In genomic region chr12:73231552-73231951, GRCm38 (mm10) we compare ENCODE assay signal across 23 mouse cellular contexts. TPM values are rescaled to one million over a fixed set of nuclear protein-coding genes. Genes with fewer than 3 reads are reported as not detected.
A peak's percentile ranks its signal among the peaks of the same experiment; 100 is the strongest.
DNase-seq lines count a peak whose midpoint lies in the region; ATAC-seq and TF ChIP-seq lines count a peak whose summit lies in the region.
"Had no signal": no experiment of that assay in that cellular context is flagged by ENCODE, and none has a peak within 500 bp of the region (broad histone marks: within the 10 kb centered on the region; RNA-seq: fewer than 3 reads in every experiment).

No protein-coding gene starts in this region.

- H3K4me1 ChIP-seq in MEL (ENCODE audit: control insufficient read depth in 1 of 2, insufficient read depth in 2 of 2, low read length in 2 of 2): no peaks in the 10 kb centered on the region; a peak in 1 of 4 replicates
- peaks cover 8% of the 10 kb centered on the region for H3K4me1 ChIP-seq in embryonic fibroblast, embryonic 13.5 days (ENCODE audit: control insufficient read depth, insufficient read depth, low read length)
- H3K4me1 ChIP-seq in heart, embryonic 12.5 days (replicated peaks): no peaks in the 10 kb centered on the region
- H3K4me1 ChIP-seq: forebrain, embryonic 13.5 days; forebrain, embryonic 15.5 days had no signal

- H3K27me3 ChIP-seq in MEL (ENCODE audit: control insufficient read depth in 1 of 2, insufficient read depth in 2 of 2, low read length in 2 of 2): no peaks in the 10 kb centered on the region
- no peaks in the 10 kb centered on the region for H3K27me3 ChIP-seq in heart, embryonic 12.5 days (replicated peaks)
- H3K27me3 ChIP-seq: embryonic facial prominence, embryonic 13.5 days; embryonic facial prominence, embryonic 15.5 days; forebrain, embryonic 13.5 days; forebrain, embryonic 15.5 days; Patski had no signal

- no peak for TF ChIP-seq POLR2A in MEL (IDR thresholded peaks at IDR 0.05; ENCODE audit: control insufficient read depth in 1 of 2, insufficient read depth in 1 of 2, low read depth in 1 of 2, low read length in 2 of 2, poor library complexity in 1 of 2)
- TF ChIP-seq POLR2A in embryonic fibroblast, embryonic 13.5 days (IDR thresholded peaks at IDR 0.05; ENCODE audit: low read depth, low read length): no peak

- H3K4me3 ChIP-seq in MEL (ENCODE audit: control insufficient read depth in 1 of 2, insufficient read depth in 1 of 2, low read depth in 2 of 2, low read length in 2 of 2): no peak overlapping the region
- no peak overlapping the region for H3K4me3 ChIP-seq in embryonic fibroblast, embryonic 13.5 days (ENCODE audit: insufficient read depth, low read length)
- no peak overlapping the region for H3K4me3 ChIP-seq in heart, embryonic 12.5 days
- H3K4me3 ChIP-seq: embryonic facial prominence, embryonic 13.5 days; embryonic facial prominence, embryonic 15.5 days; forebrain, embryonic 13.5 days; forebrain, embryonic 15.5 days had no signal

- no peak for TF ChIP-seq CTCF in MEL (IDR thresholded peaks at IDR 0.05 in 2 of 3, conservative IDR thresholded peaks at IDR 0.05 in 1 of 3; ENCODE audit: control insufficient read depth in 1 of 3, insufficient read depth in 1 of 3, low read depth in 2 of 3, low read length in 3 of 3, poor library complexity in 1 of 3, severe bottlenecking in 1 of 3)
- TF ChIP-seq CTCF in embryonic fibroblast, embryonic 13.5 days (IDR thresholded peaks at IDR 0.05; ENCODE audit: borderline replicate concordance, insufficient read depth, low read length): no peak

- no peak overlapping the region for H3K27ac ChIP-seq in MEL (ENCODE audit: control insufficient read depth, low read depth, low read length)
- peak overlapping the region; percentile 13; the same call in 1 of the 2 replicates for H3K27ac ChIP-seq in embryonic fibroblast, embryonic 13.5 days (ENCODE audit: insufficient read depth, low read length)
- H3K27ac ChIP-seq in heart, embryonic 12.5 days (ENCODE audit: poor library complexity, severe bottlenecking): no peak overlapping the region
- H3K27ac ChIP-seq: embryonic facial prominence, embryonic 13.5 days; embryonic facial prominence, embryonic 15.5 days; forebrain, embryonic 13.5 days; forebrain, embryonic 15.5 days had no signal

- TF ChIP-seq EP300 in MEL (IDR thresholded peaks at IDR 0.05; ENCODE audit: low read depth in 1 of 2, low read length in 2 of 2): no peak

- peak; percentile 52 for ATAC-seq in megakaryocyte progenitor cell, adult 5-6 weeks (replicated peaks; ENCODE audit: poor library complexity)
- ATAC-seq in CD4-positive, CD25-positive, alpha-beta regulatory T cell, adult 4 months: no peak
- no peak for ATAC-seq in heart, embryonic 12.5 days (ENCODE audit: insufficient number of reproducible peaks, low FRiP score)
- ATAC-seq: activated CD4-positive, CD25-positive, alpha-beta regulatory T cell, adult 4 months; forebrain, embryonic 13.5 days; forebrain, embryonic 15.5 days; forebrain, postnatal 0 days; Patski had no signal

- DNase-seq in MEL (ENCODE audit: low read depth, low spot score): peak; percentile 11
- no peak for DNase-seq in heart, postnatal 4 days
- DNase-seq: adrenal gland, adult 8-10 months; adrenal gland, postnatal 14 days; adrenal gland, postnatal 36 days; B cell, adult 2 months; cerebellum, adult 11-12 months; cerebellum, adult 2 months; cerebellum, adult 9-10 months; cerebellum, postnatal 10 days; cerebellum, postnatal 25 days; embryo, embryonic 11 days; forebrain, postnatal 0 days had no signal

- H3K9me3 ChIP-seq in MEL (replicated peaks; ENCODE audit: insufficient read depth, low read length): no peaks in the 10 kb centered on the region
- H3K9me3 ChIP-seq in heart, embryonic 12.5 days (replicated peaks): 0 out of 2 replicates have a peak, but pooled peaks cover 2% of the 10 kb centered on the region
- H3K9me3 ChIP-seq: embryonic facial prominence, embryonic 13.5 days; embryonic facial prominence, embryonic 15.5 days; forebrain, embryonic 13.5 days; forebrain, embryonic 15.5 days had no signal

- no peaks in the 10 kb centered on the region for H3K79me2 ChIP-seq in MEL (ENCODE audit: control insufficient read depth, insufficient read depth, low read length, poor library complexity)

- no peaks in the 10 kb centered on the region for H3K36me3 ChIP-seq in MEL (ENCODE audit: control insufficient read depth in 1 of 2, insufficient read depth in 2 of 2, low read length in 2 of 2)
- 0 out of 2 replicates have a peak, but pooled peaks cover 7% of the 10 kb centered on the region for H3K36me3 ChIP-seq in heart, embryonic 12.5 days
- H3K36me3 ChIP-seq: embryonic facial prominence, embryonic 13.5 days; embryonic facial prominence, embryonic 15.5 days; forebrain, embryonic 15.5 days had no signal

- no peak overlapping the region for H3K4me2 ChIP-seq in heart, embryonic 12.5 days
- H3K4me2 ChIP-seq: embryonic facial prominence, embryonic 13.5 days; embryonic facial prominence, embryonic 15.5 days; forebrain, embryonic 13.5 days; forebrain, embryonic 15.5 days had no signal

- TF ChIP-seq RAD21 in MEL (IDR thresholded peaks at IDR 0.05; ENCODE audit: low read depth, low read length): no peak

- H3K9ac ChIP-seq in MEL (ENCODE audit: control insufficient read depth, low read depth, low read length, poor library complexity, severe bottlenecking): no peak overlapping the region
- H3K9ac ChIP-seq in heart, embryonic 12.5 days: no peak overlapping the region
- H3K9ac ChIP-seq: embryonic facial prominence, embryonic 13.5 days; embryonic facial prominence, embryonic 15.5 days; forebrain, embryonic 13.5 days; forebrain, embryonic 15.5 days; forebrain, postnatal 0 days had no signal

TF ChIP-seq in MEL, 35 proteins besides CTCF, POLR2A, EP300 and RAD21:
- no peak for TF ChIP-seq E2F4 (IDR thresholded peaks at IDR 0.05; ENCODE audit: borderline replicate concordance, low read depth, low read length)
- no peak for TF ChIP-seq SMC3 (IDR thresholded peaks at IDR 0.05; ENCODE audit: low read depth, low read length)
- TF ChIP-seq GABPA (IDR thresholded peaks at IDR 0.05; ENCODE audit: low read depth, low read length): no peak
- no peak for TF ChIP-seq HCFC1 (IDR thresholded peaks at IDR 0.05; ENCODE audit: low read depth, low read length)
TF ChIP-seq in MEL: peak in this region for 0.

RNA-seq across cellular contexts. Expression of gene Trmt5, which starts 55.0 kb away (rescaled TPM):
- 20.8 and 28.1 TPM in 2 replicates for total RNA-seq in MEL (2012; rRNA removed)
- 10 to 100 TPM in 1 of 2 experiments, not detected in 1; 24.0 TPM for polyA plus RNA-seq in MEL (2012; ENCODE audit: insufficient read depth in 1 of 2, insufficient read length in 2 of 2, low read depth in 1 of 2, low replicate concordance in 2 of 2, missing spikeins in 1 of 2)
- polyA plus RNA-seq in embryonic fibroblast, embryonic 13.5 days (2011; ENCODE audit: insufficient read length, low read depth, missing spikeins): 25.6 and 29.3 TPM in 2 replicates
- total RNA-seq in megakaryocyte progenitor cell, adult 5-6 weeks (2015): 46.3 and 59.6 TPM in 2 replicates
- 37.6 and 43.7 TPM in 2 replicates for total RNA-seq in megakaryocyte progenitor cell, adult 5-6 weeks (2017)
- total RNA-seq in heart, postnatal 4 days (2021): 10 to 100 TPM; 29.6 to 30.5 TPM
- polyA plus RNA-seq in CD4-positive, CD25-positive, alpha-beta regulatory T cell, adult 4 months (2017; shearing (Covaris generic)): 10 to 100 TPM; 15.6 to 17.7 TPM
- polyA plus RNA-seq in heart, embryonic 12.5 days (2016; fragmentation: Nextera tagmentation; extraction: Ambion mirVana): 13.6 and 14.4 TPM in 2 replicates

RNA-seq across cellular contexts. Expression of gene Slc38a6, which starts 55.0 kb away (rescaled TPM):
- total RNA-seq in MEL (2012; rRNA removed): 2.8 and 3.1 TPM in 2 replicates
- 1 to 10 TPM in 1 of 2 experiments, not detected in 1; 6.1 TPM for polyA plus RNA-seq in MEL (2012; ENCODE audit: insufficient read depth in 1 of 2, insufficient read length in 2 of 2, low read depth in 1 of 2, low replicate concordance in 2 of 2, missing spikeins in 1 of 2)
- 18.7 and 26.0 TPM in 2 replicates for polyA plus RNA-seq in embryonic fibroblast, embryonic 13.5 days (2011; ENCODE audit: insufficient read length, low read depth, missing spikeins)
- total RNA-seq in megakaryocyte progenitor cell, adult 5-6 weeks (2015): 5.0 and 9.0 TPM in 2 replicates
- total RNA-seq in megakaryocyte progenitor cell, adult 5-6 weeks (2017): 3.8 and 5.0 TPM in 2 replicates
- 1 to 10 TPM; 7.4 to 8.5 TPM for total RNA-seq in heart, postnatal 4 days (2021)
- polyA plus RNA-seq in CD4-positive, CD25-positive, alpha-beta regulatory T cell, adult 4 months (2017; shearing (Covaris generic)): 1 to 10 TPM; 6.8 to 7.5 TPM
- 4.5 and 5.5 TPM in 2 replicates for polyA plus RNA-seq in heart, embryonic 12.5 days (2016; fragmentation: Nextera tagmentation; extraction: Ambion mirVana)
